Mouse (Mus musculus): ENCODE results near the gene Zscan20. TPM values are rescaled to one million over a fixed set of nuclear protein-coding genes. Genes with fewer than 3 reads are reported as not detected.

The Zscan20 gene
- 2.5 and 2.6 TPM in 2 replicates for polyA plus RNA-seq (2012; ENCODE audit: insufficient read depth, insufficient read length, missing spikeins)

DNA sequence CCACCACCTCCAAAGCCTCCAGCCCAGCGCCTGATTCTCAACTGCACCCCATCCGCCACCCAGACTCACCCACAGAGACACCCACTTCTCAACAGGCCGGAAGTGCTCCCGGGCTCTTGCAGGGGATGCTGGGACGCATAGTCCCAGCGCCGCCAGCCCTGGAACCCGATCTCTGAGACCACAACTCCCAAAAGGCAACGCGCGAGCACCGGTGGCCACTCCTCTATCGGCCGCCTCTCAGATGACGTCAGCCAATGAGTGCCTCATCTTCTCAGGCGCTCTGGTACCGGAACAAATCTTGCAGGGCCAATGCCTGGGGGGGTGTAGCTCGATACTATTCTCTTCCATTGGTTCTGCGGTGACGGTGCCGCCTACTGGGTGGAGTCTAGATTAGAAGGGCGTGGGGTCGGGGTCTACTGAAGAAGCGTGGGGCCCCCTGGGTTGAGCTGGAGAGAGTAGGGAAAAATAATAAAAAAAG, at the start of gene Zscan20:
TSS of gene Zscan20 (minus strand) at position 174 of the 478 bp plus-strand sequence.
- Histone ChIP-seq H3K4me3 (ENCODE audit: insufficient read depth, low read length) (peak within 1 kb of the TSS; percentile 97), H3K4me1 (ENCODE audit: control insufficient read depth, insufficient read depth, low read length) (peaks cover 7% of the 10 kb centered on the region), H3K27ac (ENCODE audit: insufficient read depth, low read depth, low read length) (no peak within 1 kb of the TSS)
- no peak; the same call in 1 of the 2 replicates for TF ChIP-seq POLR2A (IDR thresholded peaks at IDR 0.05; ENCODE audit: borderline replicate concordance, low read depth, low read length)
- no peak for TF ChIP-seq CTCF (IDR thresholded peaks at IDR 0.05; ENCODE audit: low read depth, low read length)

GRCm38 (mm10) chr4:128655446-128655845, 45.5 kb upstream of the Zscan20 start:
- Histone ChIP-seq H3K27ac (ENCODE audit: insufficient read depth, low read depth, low read length) (no peak overlapping the region), H3K4me3 (ENCODE audit: insufficient read depth, low read length) (peak overlapping the region; percentile 87), H3K4me1 (ENCODE audit: control insufficient read depth, insufficient read depth, low read length) (peaks cover 14% of the 10 kb centered on the region)
- TF ChIP-seq CTCF (IDR thresholded peaks at IDR 0.05; ENCODE audit: low read depth, low read length) = no peak
- no peak for TF ChIP-seq POLR2A (IDR thresholded peaks at IDR 0.05; ENCODE audit: borderline replicate concordance, low read depth, low read length)

DNA sequence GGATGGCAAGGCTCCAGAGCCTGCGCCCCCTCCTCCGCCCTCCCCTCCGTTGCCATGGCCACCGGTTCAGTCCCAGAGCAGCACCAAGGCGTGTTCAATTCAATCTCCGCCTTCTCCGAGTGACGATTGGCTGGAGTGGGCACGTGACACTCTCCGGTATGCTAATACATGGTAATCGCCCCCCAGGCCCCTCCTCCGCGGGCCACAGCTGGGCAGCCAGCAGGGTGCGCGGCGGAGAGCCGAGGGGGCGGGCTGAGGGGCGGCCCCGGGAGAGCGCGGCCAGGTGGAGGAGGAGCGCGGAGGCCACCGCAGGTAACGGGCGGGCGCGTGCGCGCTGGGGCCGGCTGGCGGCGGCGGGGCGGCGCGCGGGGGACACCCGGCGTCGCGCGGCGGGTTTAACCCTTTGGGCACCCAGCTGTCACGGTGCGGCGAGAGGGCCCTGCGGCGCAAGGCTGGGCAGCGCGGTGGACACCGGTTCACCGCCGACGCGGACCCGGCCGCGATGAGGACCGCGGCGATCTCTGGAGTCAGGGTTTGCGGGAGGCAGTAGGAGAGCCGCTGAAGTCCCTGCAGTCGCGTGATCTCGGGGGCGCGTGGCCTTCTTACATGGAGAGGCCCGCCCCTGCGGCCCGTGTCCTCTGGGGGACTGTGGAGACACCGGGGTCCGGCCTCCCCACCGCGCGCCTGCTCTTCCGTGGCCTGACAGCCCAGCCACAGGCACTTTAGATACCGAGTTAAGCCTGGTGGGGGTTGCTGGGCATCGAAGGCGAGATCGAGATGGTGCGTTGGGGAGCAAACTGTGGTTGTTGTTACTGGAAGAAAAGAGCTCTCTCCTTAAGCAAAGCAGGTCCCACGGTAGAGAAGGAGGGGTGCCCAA, 44.8 kb upstream of the Zscan20 start, which contains the start of gene Phc2:
TSS of gene Phc2 (plus strand) at position 198 of the 877 bp plus-strand sequence.
- H3K27ac ChIP-seq (ENCODE audit: insufficient read depth, low read depth, low read length) = no peak within 1 kb of the TSS
- peaks cover 9% of the 10 kb centered on the region for H3K4me1 ChIP-seq (ENCODE audit: control insufficient read depth, insufficient read depth, low read length)
- peak within 1 kb of the TSS; percentile 87 for H3K4me3 ChIP-seq (ENCODE audit: insufficient read depth, low read length)
- no peak for TF ChIP-seq CTCF (IDR thresholded peaks at IDR 0.05; ENCODE audit: low read depth, low read length)
- no peak for TF ChIP-seq POLR2A (IDR thresholded peaks at IDR 0.05; ENCODE audit: borderline replicate concordance, low read depth, low read length)

- TF ChIP-seq CTCF (IDR thresholded peaks at IDR 0.05; ENCODE audit: low read depth, low read length) = no peak
- no peak for TF ChIP-seq POLR2A (IDR thresholded peaks at IDR 0.05; ENCODE audit: borderline replicate concordance, low read depth, low read length)
- H3K4me3 ChIP-seq (ENCODE audit: insufficient read depth, low read length) = no peak overlapping the region
- H3K27ac ChIP-seq (ENCODE audit: insufficient read depth, low read depth, low read length) = no peak overlapping the region
- peaks cover 9% of the 10 kb centered on the region for H3K4me1 ChIP-seq (ENCODE audit: control insufficient read depth, insufficient read depth, low read length)
Observed at GRCm38 (mm10) chr4:128652584-128653298, 42.8 kb upstream of the Zscan20 start.

- Histone ChIP-seq H3K4me3 (ENCODE audit: insufficient read depth, low read length) (no peak overlapping the region), H3K4me1 (ENCODE audit: control insufficient read depth, insufficient read depth, low read length) (peaks cover 2% of the 10 kb centered on the region; the same call in 1 of the 2 replicates)
- no peak for TF ChIP-seq POLR2A (IDR thresholded peaks at IDR 0.05; ENCODE audit: borderline replicate concordance, low read depth, low read length)
- TF ChIP-seq CTCF (IDR thresholded peaks at IDR 0.05; ENCODE audit: low read depth, low read length) = no peak
Observed at GRCm38 (mm10) chr4:128651530-128651929, 41.6 kb upstream of the Zscan20 start.

GRCm38 (mm10) chr4:128648567-128649255, 38.8 kb upstream of the Zscan20 start:
- H3K4me1 ChIP-seq (ENCODE audit: control insufficient read depth, insufficient read depth, low read length) = no peaks in the 10 kb centered on the region
- no peak overlapping the region for H3K4me3 ChIP-seq (ENCODE audit: insufficient read depth, low read length)
- H3K27ac ChIP-seq (ENCODE audit: insufficient read depth, low read depth, low read length) = no peak overlapping the region
- TF ChIP-seq CTCF (IDR thresholded peaks at IDR 0.05; ENCODE audit: low read depth, low read length) = no peak
- TF ChIP-seq POLR2A (IDR thresholded peaks at IDR 0.05; ENCODE audit: borderline replicate concordance, low read depth, low read length) = no peak

More at GRCm38 (mm10) chr4:128651530-128651929, 41.6 kb upstream of the Zscan20 start:
- H3K27ac ChIP-seq (ENCODE audit: insufficient read depth, low read depth, low read length) = no peak overlapping the region

DNA sequence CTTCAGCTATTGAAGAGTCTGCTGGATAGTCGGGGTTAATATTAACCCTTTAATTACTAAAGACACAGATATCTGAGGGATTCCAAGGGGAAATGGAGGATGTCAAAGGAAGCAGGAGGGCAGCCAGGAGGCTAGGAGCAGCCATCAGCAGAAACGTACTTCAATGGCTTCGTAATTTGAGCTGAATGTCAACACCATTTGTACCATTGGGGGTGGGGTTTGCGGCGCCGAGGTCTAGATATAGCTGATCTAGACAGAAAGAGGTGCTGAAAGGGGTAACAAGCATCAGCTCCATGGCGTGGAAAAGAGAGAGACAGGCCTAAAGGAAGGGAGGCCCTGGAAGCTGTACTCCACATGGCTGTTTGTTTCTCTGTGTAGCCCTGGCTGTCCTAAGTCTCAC, 36.9 kb upstream of the Zscan20 start:
- Histone ChIP-seq H3K27ac (ENCODE audit: insufficient read depth, low read depth, low read length) (no peak overlapping the region), H3K4me3 (ENCODE audit: insufficient read depth, low read length) (no peak overlapping the region), H3K4me1 (ENCODE audit: control insufficient read depth, insufficient read depth, low read length) (no peaks in the 10 kb centered on the region)
- no peak for TF ChIP-seq CTCF (IDR thresholded peaks at IDR 0.05; ENCODE audit: low read depth, low read length)
- no peak for TF ChIP-seq POLR2A (IDR thresholded peaks at IDR 0.05; ENCODE audit: borderline replicate concordance, low read depth, low read length)

GRCm38 (mm10) chr4:128645896-128646295, 36.0 kb upstream of the Zscan20 start:
- H3K4me3 ChIP-seq (ENCODE audit: insufficient read depth, low read length) = no peak overlapping the region
- no peaks in the 10 kb centered on the region for H3K4me1 ChIP-seq (ENCODE audit: control insufficient read depth, insufficient read depth, low read length)
- no peak overlapping the region for H3K27ac ChIP-seq (ENCODE audit: insufficient read depth, low read depth, low read length)
- TF ChIP-seq POLR2A (IDR thresholded peaks at IDR 0.05; ENCODE audit: borderline replicate concordance, low read depth, low read length) = no peak
- TF ChIP-seq CTCF (IDR thresholded peaks at IDR 0.05; ENCODE audit: low read depth, low read length) = no peak
